Mouse (Mus musculus): Measurements from ENCODE around the gene Ech1. TPM values are rescaled to one million over a fixed set of nuclear protein-coding genes. Genes with fewer than 3 reads are reported as not detected.

Ech1 gene
- total and polyA plus RNA-seq, 3 experiments = 74.7 to 99.5 TPM; not detected in 1

DNA sequence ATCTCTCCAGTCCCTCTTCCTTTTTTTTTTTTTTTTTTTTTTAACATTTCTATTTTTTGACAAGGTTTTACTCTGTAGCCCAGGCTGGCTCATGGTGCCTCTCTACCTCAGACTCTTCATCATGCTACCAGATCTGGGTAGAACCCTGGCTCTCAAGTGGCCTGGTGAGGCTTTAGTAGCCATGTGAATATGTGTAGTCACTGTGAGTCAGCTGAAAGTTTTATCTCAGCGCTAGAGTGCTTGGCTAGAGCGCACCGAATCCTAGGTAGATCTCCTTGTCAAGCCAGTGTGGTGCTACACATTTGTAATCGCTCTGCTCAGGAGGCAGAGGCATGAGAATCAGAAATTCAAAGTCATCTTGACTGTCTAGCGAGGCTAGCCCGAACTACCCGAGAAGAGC is 52.1 kb downstream of the Ech1 start:
- H3K4me1 ChIP-seq (ENCODE audit: control insufficient read depth in 1 of 2, insufficient read depth in 2 of 2, low read length in 2 of 2) = peaks cover 19 to 28% of the 10 kb centered on the region in 2 experiments
- no peak overlapping the region for H3K4me3 ChIP-seq (ENCODE audit: control insufficient read depth in 1 of 2, insufficient read depth in 1 of 2, low read depth in 2 of 2, low read length in 2 of 2)
- no peaks in the 10 kb centered on the region for H3K9me3 ChIP-seq (replicated peaks; ENCODE audit: insufficient read depth, low read length)
- H3K27me3 ChIP-seq (ENCODE audit: control insufficient read depth in 1 of 2, insufficient read depth in 2 of 2, low read length in 2 of 2) = no peaks in the 10 kb centered on the region
- peak overlapping the region; percentile 53 for H3K27ac ChIP-seq (ENCODE audit: control insufficient read depth, low read depth, low read length)
- H3K36me3 ChIP-seq (ENCODE audit: control insufficient read depth in 1 of 2, insufficient read depth in 2 of 2, low read length in 2 of 2) = peaks cover 0 to 16% of the 10 kb centered on the region in 2 experiments; a peak in 2 of 4 replicates
- H3K79me2 ChIP-seq (ENCODE audit: control insufficient read depth, insufficient read depth, low read length, poor library complexity) = no peaks in the 10 kb centered on the region
- DNase-seq (ENCODE audit: low read depth, low spot score) = peak; percentile 86
- peak overlapping the region; percentile 27; the same call in 1 of the 2 replicates for H3K9ac ChIP-seq (ENCODE audit: control insufficient read depth, low read depth, low read length, poor library complexity, severe bottlenecking)
- no peak for TF ChIP-seq ZC3H11A (IDR thresholded peaks at IDR 0.05; ENCODE audit: low read depth, low read length)
- 0 out of 2 replicates have a peak, but pooled peaks have one; percentile 27 for TF ChIP-seq MAZ (IDR thresholded peaks at IDR 0.05; ENCODE audit: low read depth, low read length)
- TF ChIP-seq NRF1 (IDR thresholded peaks at IDR 0.05; ENCODE audit: insufficient read depth, low read depth, low read length, poor library complexity, severe bottlenecking) = 0 out of 2 replicates have a peak, but pooled peaks have one; percentile 18
- TF ChIP-seq ZNF384 (IDR thresholded peaks at IDR 0.05; ENCODE audit: low read depth, low read length) = peak; percentile 78
- TF ChIP-seq ETS1 (IDR thresholded peaks at IDR 0.05; ENCODE audit: low read depth, low read length) = peak; percentile 91
- no peak; the same call in 1 of the 2 replicates for TF ChIP-seq NELFE (IDR thresholded peaks at IDR 0.05; ENCODE audit: low read depth, low read length)
- peak; percentile 79 to 84 for TF ChIP-seq EP300 (IDR thresholded peaks at IDR 0.05; ENCODE audit: low read depth in 1 of 2, low read length in 2 of 2)
- TF ChIP-seq HCFC1 (IDR thresholded peaks at IDR 0.05; ENCODE audit: low read depth, low read length) = 0 out of 2 replicates have a peak, but pooled peaks have one; percentile 31
- no peak for TF ChIP-seq RAD21 (IDR thresholded peaks at IDR 0.05; ENCODE audit: low read depth, low read length)
- no peak for TF ChIP-seq USF2 (IDR thresholded peaks at IDR 0.05; ENCODE audit: borderline replicate concordance in 1 of 2, insufficient read depth in 1 of 2, low read depth in 1 of 2, low read length in 2 of 2)
- peak; percentile 73 for TF ChIP-seq TCF12 (IDR thresholded peaks at IDR 0.05; ENCODE audit: low read depth, low read length)
- TF ChIP-seq SMC3 (IDR thresholded peaks at IDR 0.05; ENCODE audit: low read depth, low read length) = no peak
- TF ChIP-seq POLR2A (IDR thresholded peaks at IDR 0.05; ENCODE audit: control insufficient read depth in 1 of 2, insufficient read depth in 1 of 2, low read depth in 1 of 2, low read length in 2 of 2, poor library complexity in 1 of 2) = no peak
- peak; percentile 61 for TF ChIP-seq SIN3A (IDR thresholded peaks at IDR 0.05; ENCODE audit: low read length)
- TF ChIP-seq KAT2A (conservative IDR thresholded peaks at IDR 0.05; ENCODE audit: low read depth, low read length) = peak; percentile 36; the same call in 1 of the 2 replicates
- peak; percentile 39; the same call in 1 of the 2 replicates for TF ChIP-seq MXI1 (IDR thresholded peaks at IDR 0.05; ENCODE audit: low read depth, low read length)
- TF ChIP-seq RCOR1 (IDR thresholded peaks at IDR 0.05; ENCODE audit: low read depth, low read length) = peak; percentile 22; the same call in 1 of the 2 replicates
- no peak for TF ChIP-seq MAX (IDR thresholded peaks at IDR 0.05; ENCODE audit: low read length)
- no peak for TF ChIP-seq CHD2 (IDR thresholded peaks at IDR 0.05; ENCODE audit: low read length)
- TF ChIP-seq ZKSCAN1 (IDR thresholded peaks at IDR 0.05; ENCODE audit: low read depth, low read length) = no peak
- 0 out of 2 replicates have a peak, but pooled peaks have one; percentile 21 for TF ChIP-seq BHLHE40 (IDR thresholded peaks at IDR 0.05; ENCODE audit: borderline replicate concordance, low read depth, low read length)
- peak; percentile 100 for TF ChIP-seq GABPA (IDR thresholded peaks at IDR 0.05; ENCODE audit: low read depth, low read length)
- no peak for TF ChIP-seq TAL1 (IDR thresholded peaks at IDR 0.05; ENCODE audit: low read length)
- no peak for TF ChIP-seq CHD1 (IDR thresholded peaks at IDR 0.05; ENCODE audit: low read depth, low read length)
- no peak; the same call in 1 of the 2 replicates for TF ChIP-seq POLR2AphosphoS2 (IDR thresholded peaks at IDR 0.05; ENCODE audit: low read length)
- TF ChIP-seq ELF1 (IDR thresholded peaks at IDR 0.05; ENCODE audit: low read depth, low read length) = peak; percentile 38; the same call in 1 of the 2 replicates
- TF ChIP-seq UBTF (IDR thresholded peaks at IDR 0.05; ENCODE audit: borderline replicate concordance, insufficient read depth, low read depth, low read length) = no peak
- TF ChIP-seq CTCF (IDR thresholded peaks at IDR 0.05 in 2 of 3, conservative IDR thresholded peaks at IDR 0.05 in 1 of 3; ENCODE audit: control insufficient read depth in 1 of 3, insufficient read depth in 1 of 3, low read depth in 2 of 3, low read length in 3 of 3, poor library complexity in 1 of 3, severe bottlenecking in 1 of 3) = no peak
- TF ChIP-seq USF1 (IDR thresholded peaks at IDR 0.05; ENCODE audit: low read depth, low read length) = peak; percentile 19; the same call in 1 of the 2 replicates
- TF ChIP-seq JUND (IDR thresholded peaks at IDR 0.05; ENCODE audit: low read depth, low read length) = no peak
- no peak; the same call in 1 of the 2 replicates for TF ChIP-seq TBP (IDR thresholded peaks at IDR 0.05; ENCODE audit: low read depth, low read length)
- no peak for TF ChIP-seq ZMIZ1 (IDR thresholded peaks at IDR 0.05; ENCODE audit: low read depth, low read length)
- TF ChIP-seq POLR2AphosphoS5 (IDR thresholded peaks at IDR 0.05; ENCODE audit: borderline replicate concordance, low read depth, low read length) = no peak
- TF ChIP-seq MYC (IDR thresholded peaks at IDR 0.05; ENCODE audit: low read depth, low read length) = peak; percentile 52; the same call in 1 of the 2 replicates
- no peak for TF ChIP-seq MEF2A (IDR thresholded peaks at IDR 0.05; ENCODE audit: extremely low read depth, insufficient replicate concordance, low read depth, low read length, poor library complexity, severe bottlenecking)
- peak; percentile 91 for TF ChIP-seq MAFK (IDR thresholded peaks at IDR 0.05; ENCODE audit: borderline replicate concordance, low read depth, low read length)
